Mouse (Mus musculus) kidney, adult 2 months (tissue): ENCODE data around the gene Lbh. TPM values are rescaled to one million over a fixed set of nuclear protein-coding genes. Genes with fewer than 3 reads are reported as not detected.

Source experiments
- DNase-seq: peaks from one replicate; pipeline ENCODE4 v3.0.0; 2021
- H3K27ac ChIP-seq: fragments of 200-500 bp; 2 replicates; pipeline ENCODE4 v1.5.1; 2012; ENCODE audit warnings: low read depth, low read length, control low read depth, inconsistent platforms; ENCODE audit not compliant: insufficient read depth
- H3K27me3 ChIP-seq: fragments of 200-500 bp; replicated peaks from 2 replicates; pipeline ENCODE4 v1.6.1; 2012; ENCODE audit warnings: mild to moderate bottlenecking, moderate library complexity, low read length, inconsistent platforms; ENCODE audit not compliant: control insufficient read depth, insufficient read depth
- H3K36me3 ChIP-seq: fragments of 200-500 bp; 2 replicates; pipeline ENCODE4 v1.6.1; 2012; ENCODE audit warnings: mild to moderate bottlenecking, moderate library complexity, low read length, inconsistent platforms; ENCODE audit not compliant: control insufficient read depth, insufficient read depth
- H3K4me1 ChIP-seq: fragments of 200-500 bp; 2 replicates; pipeline ENCODE4 v1.6.1; 2011; ENCODE audit warnings: low read length; ENCODE audit not compliant: control insufficient read depth, insufficient read depth
- H3K4me3 ChIP-seq: fragments of 200-500 bp; 2 replicates; pipeline ENCODE4 v1.5.1; 2011; ENCODE audit warnings: mild to moderate bottlenecking, low read depth, low read length, control low read depth; ENCODE audit not compliant: insufficient read depth
- CTCF ChIP-seq: fragments of 200-500 bp; conservative IDR thresholded peaks from 2 replicates; pipeline ENCODE4 v1.5.1; 2011; ENCODE audit warnings: low read depth, mild to moderate bottlenecking, control low read depth, low read length, moderate library complexity, mixed read lengths; ENCODE audit not compliant: insufficient read depth, insufficient read length
- POLR2A ChIP-seq: fragments of 200-500 bp; IDR thresholded peaks from one replicate; pipeline ENCODE4 v1.6.1; 2011; ENCODE audit warnings: low read depth, low read length, control low read depth
- WGBS: fragments of 180-500 bp; shearing (Covaris S2); methylation state at CpG from one replicate; pipeline ENCODE4 v1.1.7; 2018; 5-methylcytosine and 5-hydroxymethylcytosine counted together
- polyA plus RNA-seq: library from polyadenylated mRNA; depleted of rRNA; stranded (reverse); fragments of >200 nt; gene quantifications from 2 replicates; pipeline ENCODE4 v1.2.3, GENCODE M21; 2012

Lbh gene
- polyA plus RNA-seq, 1 experiment: 66.4 TPM

GRCm38 (mm10) chr17:72953811-72954685 lies 35.9 kb downstream of the Lbh start:
- Histone ChIP-seq H3K27ac (no peak overlapping the region), H3K27me3 (no peaks in the 10 kb centered on the region), H3K4me3 (no peak overlapping the region), H3K36me3 (no peaks in the 10 kb centered on the region), H3K4me1 (no peaks in the 10 kb centered on the region)
- WGBS: 88% methylated on average over 6 of the region's 6 CpGs
- no peak for TF ChIP-seq POLR2A
- no peak for TF ChIP-seq CTCF
- DNase-seq: no peak

DNA sequence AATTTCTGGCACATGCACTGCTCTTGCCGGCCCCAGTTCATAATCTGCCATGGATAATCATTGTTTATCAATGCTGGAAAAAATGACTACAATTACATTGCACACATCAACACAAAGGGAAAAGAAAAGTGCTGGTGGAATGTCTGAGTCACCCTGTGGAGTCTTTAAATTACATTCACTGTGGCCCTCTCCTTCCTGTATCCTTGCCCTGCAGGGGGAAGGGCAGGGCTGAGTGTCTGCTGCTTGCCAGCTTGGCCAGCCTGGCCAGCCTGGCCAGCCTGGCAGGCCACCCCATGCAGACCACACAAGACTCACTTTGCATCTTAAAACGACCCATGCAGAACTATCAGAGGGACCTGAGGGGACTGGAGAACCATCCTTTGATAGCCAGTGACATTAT lies 37.4 kb downstream of the Lbh start:
- no peaks in the 10 kb centered on the region for H3K27me3 ChIP-seq
- DNase-seq: no peak
- no peak overlapping the region for H3K4me3 ChIP-seq
- H3K4me1 ChIP-seq: no peaks in the 10 kb centered on the region
- WGBS: 72% methylated on average over 2 of the region's 2 CpGs
- no peak overlapping the region for H3K27ac ChIP-seq
- H3K36me3 ChIP-seq: no peaks in the 10 kb centered on the region
- no peak for TF ChIP-seq POLR2A
- no peak for TF ChIP-seq CTCF

DNA sequence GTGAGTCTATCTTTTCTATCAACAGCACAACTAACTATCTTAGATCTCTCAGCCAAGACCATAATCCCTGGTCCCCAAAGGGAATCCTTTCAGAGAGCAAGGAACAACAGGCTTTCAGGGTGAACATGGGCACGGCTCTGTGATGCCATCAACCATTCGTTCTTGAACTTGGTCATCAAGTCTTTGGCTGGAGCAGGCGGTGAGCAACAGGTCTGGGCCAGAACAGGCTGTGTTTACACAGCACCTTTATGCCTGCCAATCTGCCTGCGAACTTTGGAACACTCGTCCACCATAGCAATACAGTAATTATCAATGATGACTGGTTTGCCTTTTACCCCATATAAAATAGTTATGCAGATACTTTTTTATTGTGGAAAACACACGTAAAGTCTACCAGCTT lies 38.9 kb downstream of the Lbh start:
- Histone ChIP-seq H3K4me3 (no peak overlapping the region), H3K27ac (no peak overlapping the region), H3K36me3 (no peaks in the 10 kb centered on the region), H3K27me3 (no peaks in the 10 kb centered on the region), H3K4me1 (no peaks in the 10 kb centered on the region)
- DNase-seq: no peak
- WGBS: 83% methylated on average over 6 of the region's 6 CpGs
- TF ChIP-seq POLR2A (no peak), CTCF (no peak)

GRCm38 (mm10) chr17:72958886-72959285 lies 40.8 kb downstream of the Lbh start:
- Histone ChIP-seq H3K27me3 (no peaks in the 10 kb centered on the region), H3K27ac (no peak overlapping the region), H3K4me3 (no peak overlapping the region), H3K4me1 (no peaks in the 10 kb centered on the region), H3K36me3 (no peaks in the 10 kb centered on the region)
- TF ChIP-seq POLR2A (no peak), CTCF (no peak)
- no peak for DNase-seq
- WGBS: 88% methylated on average over 5 of the region's 5 CpGs

DNA sequence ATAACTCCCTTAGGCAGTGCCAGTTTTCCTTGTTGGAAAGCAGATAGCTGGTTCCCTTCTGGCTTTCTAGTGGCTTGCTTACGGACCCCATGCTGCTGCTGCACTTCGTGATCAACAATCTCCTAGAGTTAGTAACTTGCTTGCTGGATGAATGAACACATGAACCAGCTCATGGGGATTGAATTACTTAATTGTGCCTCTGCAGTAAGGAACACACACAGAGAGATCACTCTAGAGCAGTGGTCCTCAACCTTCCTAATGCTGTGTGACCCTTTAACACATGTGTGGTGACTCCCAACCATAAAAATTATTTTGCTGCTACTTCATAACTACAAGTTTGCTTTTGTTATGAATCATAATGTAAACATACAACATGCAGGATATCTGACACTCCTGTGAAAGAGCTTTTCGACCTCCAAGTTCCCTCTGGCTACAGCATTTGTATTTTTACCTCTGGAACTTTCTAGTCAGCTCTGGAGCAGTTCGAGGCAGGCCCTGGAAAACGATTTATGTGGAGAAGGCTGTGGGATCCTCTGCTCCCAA lies 41.5 kb downstream of the Lbh start:
- Histone ChIP-seq H3K4me3 (no peak overlapping the region), H3K4me1 (no peaks in the 10 kb centered on the region), H3K36me3 (no peaks in the 10 kb centered on the region), H3K27ac (no peak overlapping the region), H3K27me3 (no peaks in the 10 kb centered on the region)
- TF ChIP-seq CTCF: no peak
- no peak for TF ChIP-seq POLR2A
- WGBS: 47% methylated on average over 5 of the region's 5 CpGs
- DNase-seq: no peak

DNA sequence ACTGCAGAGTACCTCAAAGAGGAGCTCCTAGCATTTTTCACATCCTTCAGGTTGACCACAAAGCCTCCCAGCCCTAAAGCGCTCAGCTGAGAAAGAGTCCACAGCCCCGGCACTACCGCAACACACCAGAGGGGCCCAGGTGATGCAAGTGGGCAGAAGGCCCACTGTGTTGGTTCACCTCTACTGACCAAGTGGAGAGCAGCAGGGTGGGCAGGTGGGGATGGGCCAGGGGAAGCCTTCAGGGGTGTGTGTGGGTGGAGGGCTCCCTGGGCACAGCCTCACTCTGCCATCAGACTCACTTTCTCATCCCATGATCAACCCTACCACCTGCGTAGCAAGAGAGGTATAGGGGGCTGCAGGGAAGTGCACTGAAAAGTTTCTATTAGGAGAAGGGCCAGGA lies 42.1 kb downstream of the Lbh start:
- H3K4me1 ChIP-seq: no peaks in the 10 kb centered on the region
- TF ChIP-seq POLR2A (no peak), CTCF (no peak)
- no peaks in the 10 kb centered on the region for H3K36me3 ChIP-seq
- H3K27me3 ChIP-seq: no peaks in the 10 kb centered on the region
- no peak for DNase-seq
- 85% methylated on average over 4 of the region's 4 CpGs for WGBS
- no peak overlapping the region for H3K27ac ChIP-seq
- H3K4me3 ChIP-seq: no peak overlapping the region

DNA sequence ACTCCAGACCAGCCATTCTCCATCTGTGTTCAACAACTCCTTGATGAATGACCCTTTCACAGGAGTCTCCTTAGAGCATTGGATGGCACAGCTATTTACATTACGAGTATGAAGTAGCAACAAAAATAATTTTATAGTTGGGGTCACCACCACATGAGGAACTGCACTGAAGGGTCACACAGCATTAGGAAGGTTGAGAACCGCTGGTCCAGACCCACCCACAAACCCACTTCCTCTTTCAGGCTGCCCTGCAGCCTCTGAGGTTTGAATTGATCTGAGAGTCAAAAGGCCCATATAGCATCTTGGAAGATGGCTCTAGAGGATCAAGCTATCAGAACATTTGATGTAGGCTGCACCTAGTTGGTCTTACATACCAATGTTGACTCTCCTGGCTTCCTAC lies 42.8 kb downstream of the Lbh start:
- Histone ChIP-seq H3K36me3 (no peaks in the 10 kb centered on the region), H3K4me3 (no peak overlapping the region), H3K27me3 (no peaks in the 10 kb centered on the region), H3K4me1 (no peaks in the 10 kb centered on the region), H3K27ac (no peak overlapping the region)
- DNase-seq: no peak
- WGBS: 76% methylated on average over 2 of the region's 2 CpGs
- TF ChIP-seq CTCF (no peak), POLR2A (no peak)
